Mouse (Mus musculus) heart, embryonic 14.5 days (tissue): ENCODE measurements at regions not wholly inside any gene's neighbourhood (a gene's known extent, or its start where the extent isn't known, plus 50 kb on each side); places are given as distances from the start of the nearest gene placed in this dataset.

Experiments used
- ATAC-seq: fragments of 200-750 bp; cut with Nextera tagmentation; 2 replicates; pipeline ENCODE4 v1.8.0; 2017; ENCODE audit warnings: low read depth, moderate TSS enrichment; ENCODE audit not compliant: insufficient number of reproducible peaks, insufficient read depth, low FRiP score
- H3K27ac ChIP-seq, 2 experiments: fragments of 200-500 bp in 1 of 2; fragments of 300-500 bp in 1 of 2; sonication (generic) in 1 of 2; replicated peaks in 1 of 2; 2 replicates each; pipeline ENCODE4 v1.5.1; 2012 to 2014; ENCODE audit warnings: low read depth in 2 of 2, low read length in 2 of 2, control low read depth in 1 of 2, mild to moderate bottlenecking in 1 of 2, mixed read lengths in 1 of 2; ENCODE audit not compliant: control insufficient read depth in 1 of 2, insufficient read depth in 1 of 2
- H3K27me3 ChIP-seq: fragments of 300-500 bp; sonication (generic); 2 replicates; pipeline ENCODE4 v1.6.1; 2014; ENCODE audit warnings: mild to moderate bottlenecking, low read length, control low read depth; ENCODE audit not compliant: control insufficient read depth, insufficient read depth
- H3K36me3 ChIP-seq: fragments of 300-500 bp; sonication (generic); 2 replicates; pipeline ENCODE4 v1.6.1; 2014; ENCODE audit warnings: mild to moderate bottlenecking, control low read depth, low read length, mixed read lengths; ENCODE audit not compliant: control insufficient read depth, insufficient read depth
- H3K4me1 ChIP-seq, 2 experiments: fragments of 200-500 bp in 1 of 2; fragments of 300-500 bp in 1 of 2; sonication (generic) in 1 of 2; 2 replicates each; pipeline ENCODE4 v1.6.1; 2012 to 2014; ENCODE audit warnings: low read length in 2 of 2, control low read depth in 1 of 2, mixed read lengths in 1 of 2; ENCODE audit not compliant: control insufficient read depth in 2 of 2, insufficient read depth in 2 of 2
- H3K4me2 ChIP-seq: fragments of 300-500 bp; sonication (generic); 2 replicates; pipeline ENCODE4 v1.6.1; 2014; ENCODE audit warnings: mild to moderate bottlenecking, low read length
- H3K4me3 ChIP-seq, 2 experiments: fragments of 200-500 bp in 1 of 2; fragments of 300-500 bp in 1 of 2; sonication (generic) in 1 of 2; 2 replicates each; pipeline ENCODE4 v1.5.1; 2012 to 2014; ENCODE audit warnings: low read length in 2 of 2, mild to moderate bottlenecking in 2 of 2, control low read depth in 1 of 2, low read depth in 1 of 2, moderate library complexity in 1 of 2; ENCODE audit not compliant: control insufficient read depth in 1 of 2, insufficient read depth in 1 of 2
- H3K9ac ChIP-seq: fragments of 300-500 bp; sonication (generic); 2 replicates; pipeline ENCODE4 v1.6.1; 2014; ENCODE audit warnings: mild to moderate bottlenecking, low read length
- H3K9me3 ChIP-seq: fragments of 300-500 bp; sonication (generic); 2 replicates; pipeline ENCODE4 v1.6.1; 2016; ENCODE audit warnings: low read length, control low read depth; ENCODE audit not compliant: control insufficient read depth
- WGBS: fragments of 180-500 bp; shearing (Covaris S2); extraction: QIAGEN DNeasy Blood & Tissue Kit; methylation state at CpG from one replicate; pipeline ENCODE4 v1.1.7; 2014; 5-methylcytosine and 5-hydroxymethylcytosine counted together

DNA sequence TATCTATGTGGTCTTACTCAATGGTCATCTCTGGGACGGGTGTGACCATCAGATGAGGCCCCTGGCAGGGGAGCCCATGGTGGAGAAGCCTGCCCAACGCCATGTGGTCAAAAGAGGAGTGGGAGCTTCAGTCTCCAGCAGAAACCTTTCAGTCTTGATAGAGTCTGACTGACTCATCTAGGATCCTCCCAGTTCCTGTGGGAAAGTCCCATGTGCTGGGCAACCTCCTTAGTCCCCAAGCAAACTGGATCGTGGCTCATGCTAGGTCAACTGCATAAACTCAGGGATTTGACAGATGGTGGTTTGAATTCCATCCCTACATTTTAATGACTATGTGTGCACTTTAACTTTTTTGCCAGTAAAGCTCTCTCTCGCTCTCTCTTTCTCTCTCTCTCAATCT lies 55.4 kb upstream of the Tpm1 start:
- H3K4me3 ChIP-seq, result no peak overlapping the region
- no peak overlapping the region for H3K4me2 ChIP-seq
- H3K9ac ChIP-seq, result no peak overlapping the region
- H3K27ac ChIP-seq, result no peak overlapping the region
- H3K9me3 ChIP-seq, result no peaks in the 10 kb centered on the region
- H3K27me3 ChIP-seq, result no peaks in the 10 kb centered on the region
- H3K4me1 ChIP-seq, result peaks cover 20 to 33% of the 10 kb centered on the region in 2 experiments
- no peaks in the 10 kb centered on the region for H3K36me3 ChIP-seq
- no peak for ATAC-seq
- 71% methylated on average over 4 of the region's 4 CpGs for WGBS

DNA sequence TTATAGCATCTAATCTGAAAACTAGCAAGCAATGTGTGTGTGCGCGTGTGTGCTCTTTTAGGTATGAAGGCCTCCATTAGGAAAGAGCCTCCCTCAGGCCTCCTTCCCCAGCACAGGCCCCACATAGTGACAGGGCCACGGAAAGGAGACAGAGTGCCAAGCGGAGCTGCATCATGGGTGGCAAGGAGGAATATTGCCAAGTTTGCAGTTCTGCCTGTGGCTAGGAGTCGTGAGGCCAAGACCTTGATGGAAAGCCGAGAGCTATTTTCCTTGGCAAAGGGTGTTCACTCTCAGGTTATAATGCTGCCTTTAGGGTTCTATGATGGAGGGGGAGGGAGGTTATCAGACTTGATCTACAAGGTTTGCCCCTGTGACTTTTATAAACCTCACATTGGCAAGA lies 53.4 kb upstream of the Tpm1 start:
- Histone ChIP-seq H3K27ac (no peak overlapping the region), H3K4me2 (no peak overlapping the region), H3K9me3 (no peaks in the 10 kb centered on the region), H3K27me3 (no peaks in the 10 kb centered on the region), H3K36me3 (no peaks in the 10 kb centered on the region), H3K4me1 (peaks cover 30 to 44% of the 10 kb centered on the region in 2 experiments), H3K9ac (no peak overlapping the region), H3K4me3 (no peak overlapping the region)
- WGBS, result 79% methylated on average over 6 of the region's 6 CpGs
- ATAC-seq, result no peak

DNA sequence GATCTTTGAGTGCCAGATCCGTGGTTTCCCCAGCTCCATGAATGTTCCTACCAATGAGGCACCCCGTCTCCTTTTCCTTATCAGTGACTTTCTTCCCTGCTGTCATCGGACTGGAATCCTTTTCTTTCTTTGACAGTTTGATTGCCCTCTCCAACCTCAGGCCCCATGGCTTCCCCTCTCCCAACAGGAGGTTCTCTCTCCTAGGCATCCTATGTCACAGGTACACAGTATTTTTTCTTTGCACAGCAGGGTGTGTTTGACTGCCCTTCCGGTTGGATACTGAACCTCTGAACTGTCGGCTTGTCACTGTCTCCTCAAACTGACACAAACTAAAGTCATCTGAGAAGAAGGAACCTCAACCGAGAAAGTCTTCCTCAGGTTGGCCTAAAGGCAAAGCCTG lies 50.3 kb upstream of the Tpm1 start:
- H3K27ac ChIP-seq, result no peak overlapping the region

More for the DNA sequence above, 50.3 kb upstream of the Tpm1 start:
- Histone ChIP-seq H3K4me3 (no peak overlapping the region), H3K9ac (no peak overlapping the region), H3K4me2 (no peak overlapping the region), H3K36me3 (no peaks in the 10 kb centered on the region), H3K9me3 (no peaks in the 10 kb centered on the region), H3K4me1 (peaks cover 18 to 21% of the 10 kb centered on the region in 2 experiments), H3K27me3 (no peaks in the 10 kb centered on the region)
- WGBS, result 13% methylated on average over 6 of the region's 6 CpGs
- ATAC-seq, result no peak
